Mouse (Mus musculus): ENCODE results near the gene Mesp2.

Gene Mesp2

GRCm38 (mm10) chr7:79803887-79804286 lies 6.6 kb upstream of the Mesp2 start:
- no peak for DNase-seq (ENCODE audit: low read depth, low spot score)

DNA sequence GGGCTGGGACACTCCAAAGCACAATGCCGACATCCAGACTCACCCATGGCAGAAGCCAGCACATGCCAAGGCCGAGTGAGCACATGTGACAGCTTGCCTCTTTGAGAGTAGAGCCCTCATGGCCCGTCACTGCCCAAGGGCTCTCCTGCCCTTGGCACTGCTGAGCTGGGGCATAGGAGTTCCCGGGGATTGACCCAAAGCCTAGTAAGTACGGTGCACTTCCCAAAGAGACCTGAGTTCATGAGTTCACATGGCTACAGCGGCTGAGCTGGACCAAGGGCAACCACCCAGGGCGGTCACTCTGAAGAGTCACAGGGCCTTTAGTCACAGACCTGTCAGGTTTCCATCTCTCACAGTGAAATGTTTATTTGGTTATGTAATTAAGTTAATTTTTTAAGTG lies 2.0 kb upstream of the Mesp2 start:
- no peak for DNase-seq (ENCODE audit: low read depth, low spot score)

DNA sequence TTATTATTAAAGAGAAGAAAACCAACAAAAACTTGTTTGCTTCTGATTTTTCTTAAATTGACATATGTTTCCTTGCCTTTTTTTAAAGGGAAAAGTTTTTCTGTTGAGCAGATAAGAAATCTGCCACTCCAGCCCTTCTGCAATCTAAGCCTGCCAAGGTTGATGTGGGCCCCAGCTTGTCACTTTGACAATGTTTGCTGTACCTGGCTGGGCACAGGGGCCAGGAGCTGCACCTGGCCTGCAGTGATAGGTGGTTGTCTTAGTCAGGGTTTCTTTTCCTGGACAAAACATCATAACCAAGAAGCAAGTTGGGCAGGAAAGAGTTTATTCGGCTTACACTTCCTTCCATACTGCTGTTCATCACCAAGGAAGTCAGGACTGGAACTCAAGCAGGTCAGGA lies 2.9 kb downstream of the Mesp2 start:
- DNase-seq (ENCODE audit: low read depth, low spot score), result no peak

DNA sequence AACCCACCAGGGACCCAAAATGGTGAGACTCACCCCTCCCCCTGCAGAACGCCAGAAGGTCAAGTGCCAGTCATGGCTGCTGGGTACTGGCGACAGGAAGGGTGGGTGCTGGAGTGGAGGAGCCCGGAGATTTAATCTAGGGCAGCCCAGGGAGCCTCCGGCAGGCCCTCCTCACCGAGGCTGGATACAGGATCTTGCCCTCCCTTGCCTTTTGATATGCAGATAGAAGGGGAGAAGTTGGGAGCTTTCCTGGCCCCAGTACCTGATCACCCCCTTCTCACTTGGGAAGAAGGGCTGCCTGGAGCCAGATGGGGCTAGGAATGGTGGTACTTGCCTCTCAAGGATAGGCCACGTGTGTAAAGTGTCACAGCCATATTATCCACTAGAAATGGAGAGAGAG lies 7.8 kb downstream of the Mesp2 start:
- DNase-seq (ENCODE audit: low read depth, low spot score), result no peak

DNA sequence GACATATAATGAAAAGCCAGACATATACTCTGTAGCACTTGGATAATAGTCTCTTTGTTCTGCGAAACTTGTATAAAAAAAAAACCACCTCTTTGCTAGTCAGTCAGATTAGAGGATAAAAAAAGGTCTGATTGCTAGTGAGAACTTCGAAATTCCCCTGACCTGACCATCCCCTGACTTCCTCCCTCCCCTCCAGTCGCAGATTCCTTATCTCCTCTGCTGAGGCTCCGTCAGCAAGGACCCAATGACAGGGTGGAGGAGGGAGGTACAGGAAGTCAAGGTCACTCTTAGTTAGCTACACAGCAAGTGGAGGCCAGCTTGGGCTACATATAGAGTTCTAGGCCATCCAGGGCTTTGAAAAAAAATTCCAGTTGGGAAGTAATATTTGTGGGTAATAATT lies 9.0 kb downstream of the Mesp2 start:
- no peak for DNase-seq (ENCODE audit: low read depth, low spot score)

- DNase-seq (ENCODE audit: low read depth, low spot score), result no peak
Measured at GRCm38 (mm10) chr7:79819996-79820395, 9.5 kb downstream of the Mesp2 start.

DNA sequence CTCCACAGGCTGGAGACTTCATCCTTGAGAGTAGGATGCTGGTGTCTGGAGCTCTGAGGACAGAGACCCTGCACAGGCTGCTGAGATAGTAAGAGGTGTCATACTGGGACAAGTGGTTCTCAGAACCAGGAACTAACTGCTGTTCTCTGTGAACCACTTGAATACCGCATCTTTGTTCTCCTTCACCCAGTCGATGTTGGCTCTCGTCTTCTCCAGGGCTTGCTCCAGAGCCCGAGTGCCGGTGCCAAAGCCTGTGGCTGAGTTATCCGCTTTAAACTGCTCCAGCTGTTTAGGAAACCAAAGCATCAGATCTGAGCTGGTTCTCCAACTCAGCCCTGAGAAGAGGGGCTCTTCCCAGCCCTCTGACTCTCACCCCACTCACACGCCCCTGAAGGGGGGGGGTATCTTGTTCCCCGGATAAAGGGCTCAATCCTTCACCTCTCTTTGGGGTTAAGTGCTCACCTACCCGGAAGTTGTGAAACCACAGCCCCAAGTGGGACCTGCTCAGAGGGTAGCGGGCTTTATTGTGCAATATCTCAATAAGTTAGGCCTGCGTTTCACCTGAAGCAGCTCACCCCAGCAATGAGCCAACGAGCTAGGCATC lies 11.7 kb downstream of the Mesp2 start:
- no peak for DNase-seq (ENCODE audit: low read depth, low spot score)

- no peak for DNase-seq (ENCODE audit: low read depth, low spot score)
Measured at GRCm38 (mm10) chr7:79828341-79828740, 17.8 kb downstream of the Mesp2 start.

DNA sequence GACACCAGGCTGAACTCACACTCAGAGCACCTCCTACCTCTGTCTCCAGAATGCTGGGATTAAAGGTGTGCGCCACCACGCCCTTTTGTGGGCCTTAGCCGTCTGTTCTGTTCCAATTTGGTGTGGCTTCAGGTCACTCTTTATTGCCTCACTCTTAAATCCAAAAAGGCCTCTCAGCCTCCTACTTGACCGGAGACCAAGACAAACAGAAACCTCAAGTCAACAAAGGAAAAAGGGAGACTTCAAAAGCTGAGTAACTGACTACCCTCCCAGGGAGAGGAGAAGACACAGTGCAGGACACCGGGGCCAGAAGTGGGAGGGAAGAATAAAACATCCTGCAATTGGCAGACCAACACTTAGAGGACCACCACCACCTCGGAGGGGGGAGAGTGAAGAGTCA lies 20.6 kb downstream of the Mesp2 start:
- DNase-seq (ENCODE audit: low read depth, low spot score), result no peak

DNA sequence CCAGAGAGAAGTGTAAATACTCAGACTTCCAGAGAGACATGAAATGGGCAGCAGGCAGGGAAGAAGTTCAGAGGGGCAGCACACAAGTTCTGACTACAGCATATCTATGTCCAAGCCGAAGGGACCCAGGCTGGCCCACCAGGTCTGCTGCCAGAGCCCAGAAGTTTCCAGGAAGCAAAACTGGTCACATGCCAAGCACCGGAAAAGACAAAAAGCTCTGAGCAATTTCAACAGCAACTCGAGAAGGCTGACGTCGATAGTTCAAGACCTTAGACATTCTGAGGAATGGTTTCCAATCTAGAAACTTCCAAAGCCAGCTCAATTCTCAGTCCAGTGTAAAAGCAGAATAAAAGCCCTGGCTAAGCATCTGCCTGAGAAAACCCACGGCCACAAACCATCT lies 21.1 kb downstream of the Mesp2 start:
- no peak for DNase-seq (ENCODE audit: low read depth, low spot score)

- no peak for DNase-seq (ENCODE audit: low read depth, low spot score)
Measured at GRCm38 (mm10) chr7:79832980-79833379, 22.5 kb downstream of the Mesp2 start.

DNA sequence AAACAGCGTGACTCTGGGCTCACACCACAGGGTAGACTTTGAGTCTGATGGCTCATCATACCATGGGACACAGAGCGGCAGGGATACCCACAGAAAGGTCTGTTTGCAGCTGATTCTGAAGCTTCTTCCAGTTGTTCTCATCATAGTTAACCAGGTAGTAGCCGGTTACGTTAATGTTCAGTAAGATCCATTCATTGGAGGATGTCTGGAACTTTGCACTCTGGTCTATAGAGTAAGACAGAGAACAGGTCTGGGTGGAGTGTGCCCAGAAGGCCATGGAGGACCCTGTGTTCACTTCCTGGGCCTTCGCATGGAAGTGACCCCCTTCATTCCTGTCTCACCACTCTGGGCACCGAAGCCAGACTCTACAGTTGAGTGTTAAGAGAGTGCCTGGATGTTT lies 24.7 kb downstream of the Mesp2 start:
- DNase-seq (ENCODE audit: low read depth, low spot score), result no peak

GRCm38 (mm10) chr7:79837247-79837646 lies 26.7 kb downstream of the Mesp2 start:
- no peak for DNase-seq (ENCODE audit: low read depth, low spot score)

- no peak for DNase-seq (ENCODE audit: low read depth, low spot score)
Measured at GRCm38 (mm10) chr7:79842163-79842562, 31.6 kb downstream of the Mesp2 start.

DNA sequence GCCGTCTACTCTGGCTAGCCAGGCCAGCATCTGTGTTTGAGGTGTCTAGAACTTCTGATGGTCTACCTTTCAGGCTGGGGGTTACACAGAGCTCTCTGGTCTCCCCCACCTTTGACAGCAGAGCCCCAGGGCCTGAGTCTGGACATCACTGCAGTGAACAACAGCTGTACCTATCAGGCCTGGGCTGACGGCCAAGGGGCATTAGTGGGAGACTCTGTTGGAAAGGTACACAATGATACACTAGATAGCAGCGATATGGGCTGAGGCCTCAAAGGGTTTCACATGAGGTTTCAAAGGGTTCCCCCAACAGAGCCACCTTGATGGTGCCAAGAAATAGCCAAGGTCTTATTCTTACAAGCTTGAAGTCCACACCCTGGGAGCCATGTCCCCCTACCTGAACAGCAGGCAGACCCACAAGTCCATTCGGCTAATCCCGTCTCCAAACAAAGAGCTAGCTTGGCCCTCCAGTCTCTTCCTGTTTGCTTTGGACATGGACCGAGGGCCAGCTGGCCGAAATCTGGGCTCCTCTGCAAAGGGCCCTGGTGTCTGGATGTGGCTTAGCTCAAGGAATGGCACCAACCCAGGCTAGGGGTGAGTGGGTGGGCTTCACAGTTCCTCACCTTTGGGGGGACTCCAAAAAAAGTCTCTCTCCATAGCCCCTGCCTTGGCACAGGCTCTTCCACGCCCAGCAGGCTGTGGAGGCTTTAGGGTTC lies 33.7 kb downstream of the Mesp2 start:
- DNase-seq (ENCODE audit: low read depth, low spot score), result no peak

DNA sequence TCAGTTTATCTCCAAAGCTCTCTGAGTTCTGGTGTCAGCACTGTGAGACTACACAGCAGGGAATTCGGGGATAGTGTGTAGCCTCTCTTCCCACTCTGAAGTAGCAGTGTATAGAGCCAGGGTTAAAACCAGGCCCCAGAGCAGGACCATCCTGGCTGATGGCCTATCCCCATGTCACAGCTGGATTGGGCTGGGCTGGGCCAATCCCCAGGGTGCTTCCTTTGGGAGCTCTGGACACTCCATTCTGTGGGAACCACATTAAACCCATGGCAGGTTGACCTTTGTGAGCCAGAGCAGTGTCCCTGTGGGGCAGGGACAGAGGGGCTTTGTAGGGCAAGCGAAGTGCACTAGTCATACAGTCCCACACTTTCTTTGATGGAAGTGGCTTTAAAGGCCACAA lies 35.8 kb downstream of the Mesp2 start:
- no peak for DNase-seq (ENCODE audit: low read depth, low spot score)

- DNase-seq (ENCODE audit: low read depth, low spot score), result no peak
Measured at GRCm38 (mm10) chr7:79847456-79848451, 37.2 kb downstream of the Mesp2 start.

GRCm38 (mm10) chr7:79856305-79856704 lies 45.8 kb downstream of the Mesp2 start:
- DNase-seq (ENCODE audit: low read depth, low spot score), result no peak

DNA sequence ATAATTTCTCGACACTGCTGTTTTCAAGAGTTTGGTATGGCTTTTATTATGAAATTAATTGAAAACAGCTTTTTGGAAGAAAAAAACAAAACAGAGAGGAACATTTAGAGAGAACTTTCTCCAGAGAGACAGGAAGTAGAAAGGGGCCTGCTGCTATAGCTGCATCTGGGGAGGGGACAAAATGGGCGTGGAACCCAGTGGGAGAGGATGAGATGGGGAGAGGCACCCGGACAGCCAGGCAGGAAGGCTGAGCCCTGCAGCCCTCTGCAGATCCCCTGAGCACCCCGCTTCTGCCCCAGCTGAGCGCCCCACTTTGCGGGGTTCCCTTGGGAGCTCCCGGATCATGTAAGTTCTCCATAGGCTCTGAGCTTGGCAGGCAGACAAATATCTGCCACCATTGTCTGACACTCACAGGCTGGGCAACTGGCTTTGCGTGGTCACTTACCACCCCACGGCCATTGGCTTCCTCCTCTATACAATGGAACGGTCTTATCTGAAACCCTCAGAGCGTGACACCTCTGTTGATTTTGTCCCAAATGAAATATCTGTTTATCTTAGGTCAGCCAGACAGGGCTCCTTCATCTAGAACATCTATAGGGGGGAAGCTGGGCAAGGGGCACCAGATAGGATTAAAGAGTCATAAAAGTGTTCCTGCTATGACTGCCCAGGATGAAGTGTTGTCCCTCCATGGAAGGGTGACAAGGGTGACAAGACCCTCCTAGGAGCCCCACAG lies 47.8 kb downstream of the Mesp2 start:
- no peak for DNase-seq (ENCODE audit: low read depth, low spot score)

DNA sequence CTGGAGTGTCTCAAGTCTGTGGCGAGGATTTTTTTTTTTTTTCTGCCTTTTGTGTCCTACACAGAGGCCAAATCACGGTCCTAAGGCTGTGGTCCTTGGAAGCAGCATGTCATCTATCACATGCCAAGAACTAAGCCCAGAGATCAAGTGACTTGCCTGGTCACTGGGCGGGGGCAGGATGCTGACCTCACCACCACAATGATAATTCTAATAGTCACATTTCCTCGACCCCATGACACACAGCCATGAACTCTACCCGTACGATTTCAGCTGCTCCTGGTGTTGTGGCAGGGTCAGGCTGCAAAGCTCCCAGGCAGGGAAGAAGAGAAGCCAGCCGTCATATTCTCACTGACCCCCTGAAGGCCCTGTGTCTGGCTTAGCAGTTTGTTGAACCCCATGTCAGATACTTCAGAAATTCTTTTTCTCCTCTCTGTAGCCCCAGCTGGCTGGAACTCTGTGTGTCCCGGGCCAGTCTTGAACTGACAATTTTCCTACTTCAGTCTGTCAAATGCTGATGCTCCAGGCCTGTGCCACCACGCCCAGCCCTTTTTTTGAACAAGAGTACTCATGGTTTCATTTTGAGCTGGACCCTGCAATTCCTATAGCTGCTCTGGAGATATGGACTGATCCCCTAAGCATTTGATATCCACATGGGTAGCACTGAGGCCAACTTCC lies 48.6 kb downstream of the Mesp2 start:
- no peak for DNase-seq (ENCODE audit: low read depth, low spot score)

- DNase-seq (ENCODE audit: low read depth, low spot score), result no peak
Measured at GRCm38 (mm10) chr7:79860811-79861210, 50.3 kb downstream of the Mesp2 start, which contains the start of gene Anpep. Gene Anpep (minus strand): TSS chr7:79861059.

Measured in telencephalon, adult 2 months (tissue).